Mouse (Mus musculus) lung, postnatal 0 days (tissue): ENCODE results near the gene Olfr577.

Source experiments
- CTCF ChIP-seq: IDR thresholded peaks from 2 replicates; pipeline ENCODE4 v1.5.1; 2016; ENCODE audit warnings: antibody characterized with exemption, mild to moderate bottlenecking
- EP300 ChIP-seq: IDR thresholded peaks from 2 replicates; pipeline ENCODE4 v1.6.1; 2016; ENCODE audit warnings: antibody characterized with exemption, mild to moderate bottlenecking, control low read depth

DNA sequence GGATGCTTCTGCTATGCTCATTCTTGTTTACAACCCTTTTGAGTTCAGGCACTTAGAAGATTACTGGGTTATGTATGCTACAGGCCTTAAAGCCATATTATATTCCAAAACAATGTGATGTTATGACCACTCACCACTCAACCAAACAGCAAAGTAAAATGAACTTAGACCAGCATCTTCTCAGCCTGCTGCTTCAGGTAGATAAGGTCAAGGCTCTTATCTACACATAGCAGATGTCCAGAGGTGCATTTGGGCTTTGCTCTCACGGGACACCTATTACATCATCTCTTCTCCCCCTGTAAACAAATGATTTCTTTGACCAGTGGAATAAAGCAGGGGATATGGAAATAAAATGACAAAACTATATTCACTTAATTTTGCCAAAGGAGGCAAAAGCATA, 17.1 kb downstream of the Olfr577 start, which contains the start of gene Olfr575:
- TF ChIP-seq CTCF: no peak
- TF ChIP-seq EP300: no peak
